Mouse (Mus musculus): Measurements from ENCODE around the gene Pum3.

GRCm38 (mm10) chr19:27416569-27416968, 13.1 kb downstream of the Pum3 start:
- TF ChIP-seq CTCF (IDR thresholded peaks at IDR 0.05; ENCODE audit: low read depth, low read length) (peak; percentile 92), POLR2A (IDR thresholded peaks at IDR 0.05; ENCODE audit: extremely low read depth, insufficient read depth, low read length) (no peak)

All from liver, adult 2 months (tissue).